Mouse (Mus musculus): ENCODE measurements around the gene Laptm5. TPM values are rescaled to one million over a fixed set of nuclear protein-coding genes. Genes with fewer than 3 reads are reported as not detected.

Laptm5 gene
- polyA plus RNA-seq, 1 experiment from 2014 or later: 18.2 TPM

DNA sequence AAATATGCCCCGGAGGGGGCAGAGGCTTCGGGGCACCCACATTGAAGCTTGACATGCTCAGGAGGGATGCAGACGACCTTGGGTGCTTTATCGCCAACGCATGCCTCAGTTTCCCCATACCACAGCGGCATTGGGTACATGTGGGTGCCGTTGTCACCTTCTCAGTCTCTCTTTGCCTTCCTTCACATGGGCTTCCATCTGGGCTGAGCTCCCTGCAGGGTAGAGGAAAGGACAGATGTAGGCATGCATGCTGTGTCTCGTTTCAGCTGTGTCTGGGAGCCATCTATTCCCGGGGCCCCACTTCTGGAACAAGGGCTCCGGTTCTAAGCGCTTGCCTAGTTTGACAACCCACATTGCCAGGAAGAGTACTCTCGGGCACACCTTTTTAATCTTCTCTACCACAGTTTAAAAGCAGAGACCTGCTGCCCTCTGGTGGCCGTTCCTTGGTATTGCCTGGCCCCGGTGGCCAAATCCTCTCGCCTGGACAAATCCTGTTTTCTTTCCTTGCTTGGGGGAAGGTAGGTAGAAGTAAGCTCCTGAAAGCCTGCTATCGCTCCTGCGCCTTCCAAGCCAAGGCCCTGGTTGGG, 20.8 kb upstream of the Laptm5 start:
- Histone ChIP-seq H3K4me2 (0 out of 2 replicates have a peak overlapping the region, but pooled peaks have one; percentile 12), H3K4me3 (ENCODE audit: low read depth, low read length) (no peak overlapping the region), H3K9me3 (replicated peaks; ENCODE audit: control insufficient read depth, low read length) (no peaks in the 10 kb centered on the region), H3K9ac (ENCODE audit: low read depth, low read length) (no peak overlapping the region), H3K4me1 (ENCODE audit: control insufficient read depth, insufficient read depth, low read length) (peaks cover 9% of the 10 kb centered on the region), H3K27me3 (ENCODE audit: control insufficient read depth, insufficient read depth, low read length) (peaks cover 3% of the 10 kb centered on the region; the same call in 1 of the 2 replicates), H3K36me3 (ENCODE audit: control insufficient read depth, insufficient read depth, low read length) (no peaks in the 10 kb centered on the region), H3K27ac (ENCODE audit: low read depth, low read length) (no peak overlapping the region)
- WGBS (ENCODE audit: insufficient replicate concordance): 32% methylated on average over 17 of the region's 17 CpGs
- no peak for ATAC-seq (replicated peaks; ENCODE audit: insufficient number of reproducible peaks, low FRiP score, low TSS enrichment)

DNA sequence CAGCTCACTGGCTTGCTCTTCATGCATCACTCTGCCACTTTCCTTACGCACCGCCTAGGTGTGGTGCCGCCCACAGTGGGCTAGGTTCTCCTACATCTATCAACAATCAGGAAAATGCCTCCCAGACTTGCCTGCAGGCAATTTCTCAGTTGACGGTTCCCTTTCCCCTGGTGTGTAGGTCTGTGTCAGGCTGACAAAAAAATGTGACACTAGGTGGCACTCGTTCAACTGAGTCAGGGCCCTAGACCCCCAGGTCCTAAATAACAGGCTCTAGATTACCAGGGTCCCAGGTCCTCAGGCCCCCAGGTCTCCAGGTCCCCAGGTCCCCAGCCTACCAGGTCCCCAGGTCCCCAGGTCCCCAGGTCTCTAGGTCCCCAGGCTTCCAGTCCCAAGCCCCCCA, 19.2 kb upstream of the Laptm5 start:
- H3K27me3 ChIP-seq (ENCODE audit: control insufficient read depth, insufficient read depth, low read length): peaks cover 3% of the 10 kb centered on the region; the same call in 1 of the 2 replicates
- H3K4me2 ChIP-seq: no peak overlapping the region
- H3K9ac ChIP-seq (ENCODE audit: low read depth, low read length): no peak overlapping the region
- no peak overlapping the region for H3K27ac ChIP-seq (ENCODE audit: low read depth, low read length)
- WGBS (ENCODE audit: insufficient replicate concordance): 47% methylated on average over 5 of the region's 5 CpGs
- H3K4me3 ChIP-seq (ENCODE audit: low read depth, low read length): no peak overlapping the region
- no peaks in the 10 kb centered on the region for H3K9me3 ChIP-seq (replicated peaks; ENCODE audit: control insufficient read depth, low read length)
- H3K4me1 ChIP-seq (ENCODE audit: control insufficient read depth, insufficient read depth, low read length): peaks cover 9% of the 10 kb centered on the region
- no peaks in the 10 kb centered on the region for H3K36me3 ChIP-seq (ENCODE audit: control insufficient read depth, insufficient read depth, low read length)
- no peak for ATAC-seq (replicated peaks; ENCODE audit: insufficient number of reproducible peaks, low FRiP score, low TSS enrichment)

DNA sequence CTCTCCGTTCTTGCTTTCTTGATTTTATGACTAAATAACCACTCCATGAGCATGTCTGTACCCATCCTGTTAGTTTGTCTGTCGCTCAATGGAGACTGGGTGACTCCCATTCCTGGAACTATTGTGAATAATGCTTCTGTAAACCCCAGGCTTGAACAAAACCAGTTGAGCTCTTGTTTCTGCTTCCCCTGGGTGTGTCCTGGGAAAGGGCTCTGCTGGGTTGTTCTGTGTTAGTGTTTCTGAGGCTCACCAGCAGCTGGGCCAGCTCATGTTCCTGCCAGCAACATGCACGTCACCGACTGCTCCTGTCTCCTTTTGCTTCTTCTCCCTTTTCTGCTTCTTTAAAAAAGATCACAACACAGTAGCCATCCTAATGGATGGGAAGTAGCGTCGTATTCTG, 17.2 kb upstream of the Laptm5 start:
- Histone ChIP-seq H3K27ac (ENCODE audit: low read depth, low read length) (no peak overlapping the region), H3K27me3 (ENCODE audit: control insufficient read depth, insufficient read depth, low read length) (peaks cover 3% of the 10 kb centered on the region; the same call in 1 of the 2 replicates), H3K4me1 (ENCODE audit: control insufficient read depth, insufficient read depth, low read length) (peaks cover 7% of the 10 kb centered on the region), H3K9ac (ENCODE audit: low read depth, low read length) (no peak overlapping the region), H3K9me3 (replicated peaks; ENCODE audit: control insufficient read depth, low read length) (no peaks in the 10 kb centered on the region), H3K36me3 (ENCODE audit: control insufficient read depth, insufficient read depth, low read length) (no peaks in the 10 kb centered on the region), H3K4me3 (ENCODE audit: low read depth, low read length) (no peak overlapping the region), H3K4me2 (no peak overlapping the region)
- no peak for ATAC-seq (replicated peaks; ENCODE audit: insufficient number of reproducible peaks, low FRiP score, low TSS enrichment)
- WGBS (ENCODE audit: insufficient replicate concordance): 80% methylated on average over 6 of the region's 6 CpGs

DNA sequence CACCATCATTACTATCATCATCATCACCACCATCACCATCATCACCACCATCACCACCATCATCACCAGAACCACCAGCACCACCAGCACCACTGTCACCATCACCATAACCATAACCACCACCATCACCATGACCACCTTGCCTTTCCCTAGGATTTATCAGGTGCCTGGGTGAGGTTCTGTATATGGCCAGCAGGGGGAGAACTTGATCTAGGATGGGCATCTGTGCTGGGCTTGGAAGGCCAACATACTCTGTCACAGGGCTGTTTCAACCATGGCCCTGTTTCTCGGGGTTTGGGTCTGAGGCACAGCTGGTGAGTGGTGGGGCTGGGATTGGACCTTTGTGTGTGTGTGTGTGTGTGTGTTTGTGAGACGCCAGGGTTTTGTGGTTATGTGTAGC, 16.6 kb upstream of the Laptm5 start:
- Histone ChIP-seq H3K9ac (ENCODE audit: low read depth, low read length) (no peak overlapping the region), H3K27ac (ENCODE audit: low read depth, low read length) (no peak overlapping the region), H3K4me2 (no peak overlapping the region), H3K4me1 (ENCODE audit: control insufficient read depth, insufficient read depth, low read length) (peaks cover 7% of the 10 kb centered on the region; the same call in 1 of the 2 replicates), H3K36me3 (ENCODE audit: control insufficient read depth, insufficient read depth, low read length) (no peaks in the 10 kb centered on the region), H3K4me3 (ENCODE audit: low read depth, low read length) (no peak overlapping the region), H3K27me3 (ENCODE audit: control insufficient read depth, insufficient read depth, low read length) (peaks cover 3% of the 10 kb centered on the region; the same call in 1 of the 2 replicates), H3K9me3 (replicated peaks; ENCODE audit: control insufficient read depth, low read length) (no peaks in the 10 kb centered on the region)
- no peak for ATAC-seq (replicated peaks; ENCODE audit: insufficient number of reproducible peaks, low FRiP score, low TSS enrichment)
- WGBS (ENCODE audit: insufficient replicate concordance): 68% methylated on average over 2 of the region's 2 CpGs

DNA sequence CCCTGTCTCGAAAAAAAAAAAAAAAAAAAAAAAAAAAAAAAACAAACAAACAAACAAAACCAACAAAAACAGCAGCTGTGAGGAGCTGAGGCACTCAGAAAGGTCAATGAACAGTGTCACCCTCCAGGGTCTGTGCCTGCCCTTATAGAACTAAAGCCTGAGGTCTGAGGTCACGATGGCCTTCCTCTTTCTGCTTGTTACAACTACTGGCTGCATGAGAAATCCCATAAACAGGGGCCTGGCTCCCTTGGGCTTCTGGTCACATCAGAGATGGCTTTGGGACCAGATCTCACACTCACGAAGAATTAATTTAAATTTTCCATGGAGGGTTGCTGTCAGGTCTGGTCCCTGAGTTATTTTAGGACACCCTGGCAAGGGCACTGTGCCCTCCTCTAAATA, 13.5 kb upstream of the Laptm5 start:
- H3K27ac ChIP-seq (ENCODE audit: low read depth, low read length): no peak overlapping the region
- no peak overlapping the region for H3K4me3 ChIP-seq (ENCODE audit: low read depth, low read length)
- no peaks in the 10 kb centered on the region for H3K27me3 ChIP-seq (ENCODE audit: control insufficient read depth, insufficient read depth, low read length)
- 78% methylated on average over 2 of the region's 3 CpGs for WGBS (ENCODE audit: insufficient replicate concordance)
- no peaks in the 10 kb centered on the region for H3K9me3 ChIP-seq (replicated peaks; ENCODE audit: control insufficient read depth, low read length)
- H3K4me1 ChIP-seq (ENCODE audit: control insufficient read depth, insufficient read depth, low read length): peaks cover 20% of the 10 kb centered on the region
- ATAC-seq (replicated peaks; ENCODE audit: insufficient number of reproducible peaks, low FRiP score, low TSS enrichment): no peak
- H3K36me3 ChIP-seq (ENCODE audit: control insufficient read depth, insufficient read depth, low read length): no peaks in the 10 kb centered on the region
- no peak overlapping the region for H3K4me2 ChIP-seq
- H3K9ac ChIP-seq (ENCODE audit: low read depth, low read length): no peak overlapping the region

DNA sequence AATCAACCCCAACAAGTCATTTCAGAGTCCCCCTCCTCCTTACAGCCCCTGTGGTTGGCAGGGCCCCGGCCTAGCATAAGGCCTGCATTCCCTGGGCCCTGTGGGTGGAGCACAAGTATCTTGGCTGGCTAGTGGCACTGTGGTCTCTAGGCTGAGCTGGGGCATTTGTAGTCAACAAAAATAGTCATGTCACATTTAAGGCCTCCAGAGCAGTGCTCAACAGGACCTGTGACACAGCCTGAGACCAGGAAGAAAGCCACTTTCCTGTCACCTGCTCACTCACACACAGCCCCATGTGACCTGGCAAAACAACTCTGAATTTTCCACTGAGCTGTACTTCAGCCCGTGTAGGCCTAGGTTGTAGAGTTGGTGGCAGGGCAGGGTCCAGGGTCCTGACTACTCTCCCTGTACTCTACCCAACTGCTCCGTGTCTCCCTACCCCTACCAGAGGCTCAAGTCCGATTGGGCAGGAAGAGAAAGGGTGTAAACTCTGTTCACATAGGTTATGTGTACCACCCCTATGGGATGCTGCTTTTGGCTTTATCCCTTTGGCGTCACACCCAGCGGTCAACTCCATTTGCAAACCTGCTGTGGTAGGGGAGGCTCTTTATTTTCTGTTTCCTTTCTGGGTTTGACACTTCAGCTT, 13.0 kb upstream of the Laptm5 start:
- Histone ChIP-seq H3K27ac (ENCODE audit: low read depth, low read length) (no peak overlapping the region), H3K4me2 (no peak overlapping the region), H3K9me3 (replicated peaks; ENCODE audit: control insufficient read depth, low read length) (no peaks in the 10 kb centered on the region), H3K36me3 (ENCODE audit: control insufficient read depth, insufficient read depth, low read length) (no peaks in the 10 kb centered on the region), H3K9ac (ENCODE audit: low read depth, low read length) (0 out of 2 replicates have a peak overlapping the region, but pooled peaks have one; percentile 1), H3K4me3 (ENCODE audit: low read depth, low read length) (no peak overlapping the region), H3K4me1 (ENCODE audit: control insufficient read depth, insufficient read depth, low read length) (peaks cover 25% of the 10 kb centered on the region), H3K27me3 (ENCODE audit: control insufficient read depth, insufficient read depth, low read length) (no peaks in the 10 kb centered on the region)
- WGBS (ENCODE audit: insufficient replicate concordance): 72% methylated on average over 6 of the region's 6 CpGs
- ATAC-seq (replicated peaks; ENCODE audit: insufficient number of reproducible peaks, low FRiP score, low TSS enrichment): no peak

DNA sequence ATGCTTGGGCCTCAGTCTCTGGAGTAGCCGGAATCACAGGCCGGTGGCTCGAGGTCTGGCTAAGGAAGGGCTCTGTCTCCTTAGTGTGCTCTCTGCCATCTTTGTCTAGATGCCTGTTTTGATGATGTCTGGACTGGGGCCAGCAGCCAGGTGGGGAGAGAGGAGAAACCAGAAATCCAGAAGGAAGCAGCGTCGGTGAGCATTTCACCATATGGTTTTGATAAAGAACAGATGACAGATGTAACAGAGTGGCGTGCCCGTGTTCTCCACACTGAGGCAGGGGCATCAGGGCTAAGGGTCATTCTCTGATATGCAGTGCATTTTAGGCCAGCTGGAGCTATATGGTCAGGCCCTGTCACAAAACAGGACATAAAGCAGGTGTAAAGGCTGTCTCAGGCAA, 12.2 kb upstream of the Laptm5 start:
- Histone ChIP-seq H3K9ac (ENCODE audit: low read depth, low read length) (no peak overlapping the region), H3K27ac (ENCODE audit: low read depth, low read length) (no peak overlapping the region), H3K4me2 (no peak overlapping the region), H3K36me3 (ENCODE audit: control insufficient read depth, insufficient read depth, low read length) (no peaks in the 10 kb centered on the region), H3K4me3 (ENCODE audit: low read depth, low read length) (no peak overlapping the region), H3K9me3 (replicated peaks; ENCODE audit: control insufficient read depth, low read length) (no peaks in the 10 kb centered on the region), H3K27me3 (ENCODE audit: control insufficient read depth, insufficient read depth, low read length) (no peaks in the 10 kb centered on the region), H3K4me1 (ENCODE audit: control insufficient read depth, insufficient read depth, low read length) (peaks cover 28% of the 10 kb centered on the region)
- 61% methylated on average over 7 of the region's 7 CpGs for WGBS (ENCODE audit: insufficient replicate concordance)
- no peak for ATAC-seq (replicated peaks; ENCODE audit: insufficient number of reproducible peaks, low FRiP score, low TSS enrichment)

DNA sequence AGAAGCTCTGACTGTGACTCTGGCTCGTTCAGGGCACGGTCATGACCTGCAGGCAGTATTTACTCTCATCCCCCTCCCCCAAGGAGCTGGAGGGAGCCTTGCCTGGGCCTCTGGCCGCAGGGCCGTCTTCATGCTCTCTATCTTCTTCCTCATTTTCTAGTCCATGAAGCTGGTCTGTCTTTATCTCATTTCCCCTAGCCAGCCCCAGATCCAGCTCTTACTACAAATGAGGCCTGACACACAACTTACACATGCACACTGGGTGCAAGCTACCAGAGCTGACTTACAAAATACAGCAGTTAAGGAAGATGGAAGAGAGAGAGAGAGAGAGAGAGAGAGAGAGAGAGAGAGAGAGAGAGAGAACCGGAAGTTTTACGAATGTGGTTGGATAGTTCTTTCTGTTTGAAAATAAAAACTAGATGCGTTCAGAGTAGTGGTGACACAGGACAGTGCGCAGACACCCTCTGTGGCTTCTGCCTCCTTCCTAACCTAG, 10.6 kb upstream of the Laptm5 start:
- Histone ChIP-seq H3K4me2 (peak overlapping the region; percentile 14), H3K4me3 (ENCODE audit: low read depth, low read length) (no peak overlapping the region), H3K9ac (ENCODE audit: low read depth, low read length) (no peak overlapping the region), H3K27me3 (ENCODE audit: control insufficient read depth, insufficient read depth, low read length) (no peaks in the 10 kb centered on the region), H3K9me3 (replicated peaks; ENCODE audit: control insufficient read depth, low read length) (no peaks in the 10 kb centered on the region), H3K27ac (ENCODE audit: low read depth, low read length) (0 out of 2 replicates have a peak overlapping the region, but pooled peaks have one; percentile 2), H3K36me3 (ENCODE audit: control insufficient read depth, insufficient read depth, low read length) (no peaks in the 10 kb centered on the region), H3K4me1 (ENCODE audit: control insufficient read depth, insufficient read depth, low read length) (peaks cover 28% of the 10 kb centered on the region)
- ATAC-seq (replicated peaks; ENCODE audit: insufficient number of reproducible peaks, low FRiP score, low TSS enrichment): no peak
- 38% methylated on average over 8 of the region's 8 CpGs for WGBS (ENCODE audit: insufficient replicate concordance)
